1 mouse cellular context compared by ENCODE assay signal in the genomic region with DNA sequence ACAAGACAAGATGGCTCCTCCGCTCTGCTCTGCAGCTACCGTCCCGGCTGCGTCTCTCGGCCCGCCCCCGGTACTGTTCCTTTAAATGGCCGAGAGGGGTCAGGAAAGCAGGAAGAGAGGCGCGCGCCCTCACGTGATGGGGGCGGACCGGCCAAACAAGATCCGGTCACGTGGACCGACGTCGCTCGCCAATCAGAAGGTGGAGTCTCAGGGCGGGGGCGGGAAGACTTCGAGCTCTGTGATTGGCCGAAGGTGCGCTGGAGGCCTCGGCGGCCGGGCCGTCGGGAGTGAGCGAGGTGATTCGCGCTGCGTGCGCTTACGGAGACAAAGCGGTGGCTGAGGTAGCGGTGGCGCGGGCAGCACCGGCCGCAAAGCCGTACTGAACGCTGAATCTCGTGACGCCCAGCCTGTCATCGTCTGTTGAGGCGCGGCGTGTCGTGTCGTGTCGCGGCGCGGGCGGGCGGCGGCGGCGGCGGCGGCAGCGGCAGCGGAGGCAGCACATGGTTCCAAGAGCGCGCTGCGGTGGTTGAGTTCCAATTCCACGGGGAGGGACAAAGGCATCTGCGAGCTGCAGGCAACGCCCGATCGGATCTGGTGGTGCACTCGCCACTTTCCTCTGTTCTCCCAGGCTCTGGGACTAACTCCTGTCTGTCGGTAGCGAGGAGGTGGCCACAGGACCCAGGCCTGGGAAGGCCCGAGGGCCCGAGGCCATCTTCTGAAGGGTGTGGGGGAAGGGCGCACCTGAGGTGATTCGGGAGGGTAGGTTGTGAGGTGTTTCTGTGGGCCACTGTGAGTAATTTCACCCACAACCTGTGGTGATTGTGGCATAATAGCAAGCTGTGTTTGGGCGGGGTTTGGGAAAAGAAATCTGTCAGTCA.
TF ChIP-seq lines count a peak whose summit lies in the region.

TSS of gene Morc2a (plus strand) at position 228 of the 878 bp plus-strand sequence.

TF ChIP-seq in CH12.LX, 34 proteins besides CTCF, POLR2A, EP300 and RAD21 (continued from another document):
- TF ChIP-seq MAX (IDR thresholded peaks at IDR 0.05; ENCODE audit: low read length) = peak; percentile 96
- no peak for TF ChIP-seq JUND (conservative IDR thresholded peaks at IDR 0.05; ENCODE audit: low read depth, low read length)
- TF ChIP-seq RCOR1 (conservative IDR thresholded peaks at IDR 0.05; ENCODE audit: low read depth, low read length) = peak; percentile 52; the same call in 1 of the 2 replicates
- 0 out of 2 replicates have a peak, but pooled peaks have one; percentile 9 for TF ChIP-seq MAFK (IDR thresholded peaks at IDR 0.05; ENCODE audit: insufficient replicate concordance, low read length)
- peak; percentile 39; the same call in 1 of the 2 replicates for TF ChIP-seq POLR2AphosphoS2 (IDR thresholded peaks at IDR 0.05; ENCODE audit: low read depth, low read length)
- TF ChIP-seq TCF12 (IDR thresholded peaks at IDR 0.05; ENCODE audit: low read depth, low read length) = peak; percentile 76
- TF ChIP-seq UBTF (IDR thresholded peaks at IDR 0.05; ENCODE audit: low read depth, low read length) = no peak
- no peak for TF ChIP-seq E2F4 (IDR thresholded peaks at IDR 0.05; ENCODE audit: insufficient replicate concordance, low read depth, low read length)
- no peak; the same call in 1 of the 2 replicates for TF ChIP-seq ZMIZ1 (IDR thresholded peaks at IDR 0.05; ENCODE audit: low read depth, low read length)
- TF ChIP-seq ZC3H11A (IDR thresholded peaks at IDR 0.05; ENCODE audit: low read depth, low read length) = no peak
- TF ChIP-seq HCFC1 (IDR thresholded peaks at IDR 0.05; ENCODE audit: low read depth, low read length) = peak; percentile 87
- no peak; the same call in 1 of the 2 replicates for TF ChIP-seq GABPA (IDR thresholded peaks at IDR 0.05; ENCODE audit: insufficient replicate concordance, low read depth, low read length)
- TF ChIP-seq ZKSCAN1 (IDR thresholded peaks at IDR 0.05; ENCODE audit: borderline replicate concordance, low read depth, low read length) = no peak
- TF ChIP-seq SMC3 (IDR thresholded peaks at IDR 0.05; ENCODE audit: low read depth, low read length) = no peak
- TF ChIP-seq USF2 (conservative IDR thresholded peaks at IDR 0.05; ENCODE audit: low read depth, low read length) = peak; percentile 98
- TF ChIP-seq CHD1 (IDR thresholded peaks at IDR 0.05; ENCODE audit: low read depth, low read length) = no peak
- TF ChIP-seq ZNF384 (IDR thresholded peaks at IDR 0.05; ENCODE audit: low read depth, low read length) = no peak
- TF ChIP-seq MEF2A (IDR thresholded peaks at IDR 0.05; ENCODE audit: borderline replicate concordance, low read depth, low read length) = peak; percentile 39
- peak; percentile 100 for TF ChIP-seq USF1 (IDR thresholded peaks at IDR 0.05; ENCODE audit: low read depth, low read length)
- TF ChIP-seq CHD2 (IDR thresholded peaks at IDR 0.05; ENCODE audit: low read length) = peak; percentile 52
